Mouse (Mus musculus) spleen, postnatal 14 days (tissue): ENCODE data around the gene Msln.
A peak's percentile ranks its signal among the peaks of the same experiment; 100 is the strongest.
"Not testable (repeated sequence)": the region's sequence is repeated elsewhere in the genome, so short reads cannot be mapped to it uniquely, and the experiment has no call there.

ENCODE experiments used
- DNase-seq, 2 experiments: peaks; one replicate each; pipeline ENCODE4 v3.0.0; 2021 to 2022; ENCODE audit warnings: low spot score in 2 of 2

Msln gene

DNA sequence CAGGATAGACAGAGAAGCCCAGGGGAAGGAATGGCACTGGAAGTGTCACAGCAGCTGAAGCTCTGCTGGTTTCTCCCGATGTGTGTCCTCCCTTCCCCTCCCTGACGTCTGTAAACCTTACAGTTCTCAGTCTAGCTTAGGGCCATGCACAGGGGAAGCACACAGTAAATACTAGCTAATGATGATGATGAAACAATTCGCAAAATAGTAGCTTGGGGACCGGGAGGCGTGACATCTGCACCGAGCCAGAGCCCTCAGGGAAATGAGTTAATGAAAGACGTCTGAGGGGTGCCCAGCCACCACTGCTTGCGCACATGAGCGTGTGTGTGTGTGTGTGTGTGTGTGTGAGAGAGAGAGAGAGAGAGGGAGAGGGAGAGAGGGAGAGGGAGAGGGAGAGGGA is 15.2 kb upstream of the Msln start:
- DNase-seq = no peak

DNA sequence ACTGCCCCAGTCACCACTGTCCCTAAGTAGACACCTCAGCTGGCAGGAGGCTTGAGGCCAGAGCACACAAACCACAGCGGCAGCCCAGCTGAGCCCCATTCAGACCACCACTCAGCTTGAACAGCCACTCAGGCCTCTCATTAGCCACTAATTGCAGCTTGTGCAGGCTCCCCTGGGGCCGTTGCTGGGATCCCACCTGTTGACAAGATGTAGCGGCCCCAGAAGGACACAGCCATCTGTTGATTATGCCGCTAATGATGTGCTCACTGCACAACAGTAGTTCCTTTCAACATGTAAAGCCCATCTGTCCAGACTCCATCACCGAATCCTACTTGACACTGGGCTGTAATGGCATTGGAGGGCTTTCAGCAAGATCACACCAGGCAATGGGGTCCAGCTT is 11.7 kb upstream of the Msln start:
- DNase-seq = no peak

GRCm38 (mm10) chr17:25762591-25762990 is 8.4 kb upstream of the Msln start:
- no peak for DNase-seq

- DNase-seq = no peak
These were observed 7.4 kb upstream of the Msln start for GRCm38 (mm10) chr17:25761561-25761970.

DNA sequence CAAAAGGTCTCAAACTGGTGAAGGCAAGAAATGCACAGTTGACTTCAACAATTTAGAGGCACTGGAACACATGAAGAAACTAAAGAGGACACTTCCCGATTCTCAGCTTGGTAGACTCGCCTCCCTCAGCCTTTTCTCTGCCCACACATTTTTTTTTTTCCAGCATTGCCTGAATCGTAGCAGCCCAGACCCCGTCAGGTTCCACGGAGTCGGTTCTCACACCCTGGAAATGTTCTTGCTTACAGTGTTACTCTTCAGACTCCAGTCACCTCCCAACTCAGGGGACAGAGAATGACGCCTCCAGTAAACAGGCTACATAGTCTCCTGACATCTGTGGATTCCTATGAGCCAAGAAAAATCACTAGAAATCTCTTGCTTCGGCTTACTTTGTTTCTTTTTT is 6.0 kb upstream of the Msln start:
- DNase-seq = no peak

GRCm38 (mm10) chr17:25757691-25758090 is 3.5 kb upstream of the Msln start:
- DNase-seq = no peak

GRCm38 (mm10) chr17:25756378-25757242 is 2.4 kb upstream of the Msln start:
- no peak for DNase-seq

DNA sequence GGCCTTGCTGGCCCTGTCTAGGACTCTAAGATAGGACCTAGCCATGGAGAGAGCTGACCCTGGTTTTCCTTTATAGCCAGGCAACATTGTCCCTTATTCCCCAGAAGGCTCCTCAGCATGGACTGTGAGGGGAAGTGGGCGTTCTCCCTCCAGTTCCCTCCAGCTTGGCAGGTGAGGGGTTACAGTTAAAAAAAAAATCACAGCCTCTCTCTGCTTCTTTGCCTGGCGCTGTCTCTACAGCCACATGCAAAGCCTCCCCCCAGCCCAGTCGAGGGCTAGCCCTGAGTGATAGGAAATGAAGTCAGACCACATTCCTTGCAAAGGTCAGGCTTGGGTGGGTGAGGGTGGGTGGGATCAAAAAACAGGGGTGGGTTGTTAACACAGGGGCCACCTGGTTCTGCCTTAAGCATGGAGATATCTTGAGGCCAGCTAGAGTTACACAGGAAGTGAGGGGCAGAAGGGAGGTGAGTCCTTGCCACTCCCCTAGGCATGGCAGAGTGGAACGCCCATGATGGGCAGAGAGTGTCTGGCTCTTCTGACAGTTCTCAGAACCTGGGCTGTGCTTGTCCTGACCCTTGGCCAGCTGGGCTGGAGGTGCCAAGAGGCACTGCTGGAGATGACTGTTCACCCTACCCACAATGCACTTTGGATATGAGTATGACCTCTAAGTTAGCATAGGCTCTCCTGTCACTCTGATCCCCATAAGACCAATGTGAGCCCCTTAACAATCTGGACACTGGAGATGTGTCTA is 1.6 kb upstream of the Msln start:
- DNase-seq = no peak

DNA sequence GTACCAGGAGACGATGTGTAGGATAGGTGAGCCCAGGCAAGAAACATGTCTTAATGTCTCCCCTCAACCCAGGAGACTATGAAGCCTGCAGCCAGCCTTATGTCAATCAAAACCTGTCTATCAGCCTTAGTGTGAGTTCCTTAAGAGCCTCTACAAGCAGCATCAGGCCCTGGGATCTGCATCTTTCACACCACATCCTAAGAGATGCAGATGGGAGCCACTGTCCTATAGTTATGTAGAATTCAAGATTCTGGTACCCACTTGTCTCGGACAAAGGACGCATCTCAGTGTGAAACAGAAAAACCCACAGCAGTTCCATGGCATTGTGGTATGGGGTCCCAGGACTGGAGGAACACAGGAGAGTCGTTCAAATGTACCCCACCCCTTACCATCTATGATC is 908 bp upstream of the Msln start:
- no peak for DNase-seq

- DNase-seq = no peak
These were observed 2.7 kb downstream of the Msln start for GRCm38 (mm10) chr17:25751446-25751845.

DNA sequence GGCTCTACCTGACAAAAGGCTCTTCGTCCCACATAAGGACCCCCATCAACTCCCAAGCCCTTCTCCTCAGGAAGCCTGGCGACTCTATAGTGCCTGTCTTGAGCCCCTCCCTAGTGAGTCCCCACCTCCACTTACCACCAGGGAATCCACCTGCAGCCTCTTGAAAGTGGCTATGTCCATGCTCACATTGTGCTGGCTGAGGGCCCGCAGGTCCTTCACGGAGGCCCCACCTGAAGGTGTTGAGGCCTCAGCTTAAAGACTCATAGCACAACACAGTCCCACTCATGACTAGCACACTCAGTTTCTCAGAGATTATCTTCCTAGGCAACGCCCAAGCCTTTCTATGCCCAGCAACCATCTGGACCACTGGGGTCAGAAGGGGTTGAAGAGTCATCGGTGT is 4.9 kb downstream of the Msln start:
- DNase-seq = no peak

DNA sequence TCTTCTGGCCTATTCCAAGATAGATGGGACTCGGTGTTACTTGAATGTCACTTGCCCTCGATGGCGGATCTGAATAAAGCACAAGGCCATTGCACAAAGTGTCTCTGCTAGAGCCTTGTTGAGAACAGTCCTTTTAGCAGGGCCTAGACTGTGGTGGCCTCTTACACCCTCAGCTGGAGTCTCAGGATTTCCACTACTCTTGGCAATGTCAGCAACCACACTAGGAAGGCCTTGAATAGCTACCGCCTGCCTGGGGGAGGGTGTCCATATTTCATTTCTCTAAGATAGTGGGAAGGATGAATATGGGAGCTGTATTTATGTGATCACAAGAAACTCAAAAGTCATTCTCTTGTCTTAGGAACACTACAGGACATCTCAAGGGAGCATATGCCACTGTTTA is 5.9 kb downstream of the Msln start:
- no peak for DNase-seq

GRCm38 (mm10) chr17:25744311-25744710 is 9.9 kb downstream of the Msln start:
- no peak for DNase-seq

DNA sequence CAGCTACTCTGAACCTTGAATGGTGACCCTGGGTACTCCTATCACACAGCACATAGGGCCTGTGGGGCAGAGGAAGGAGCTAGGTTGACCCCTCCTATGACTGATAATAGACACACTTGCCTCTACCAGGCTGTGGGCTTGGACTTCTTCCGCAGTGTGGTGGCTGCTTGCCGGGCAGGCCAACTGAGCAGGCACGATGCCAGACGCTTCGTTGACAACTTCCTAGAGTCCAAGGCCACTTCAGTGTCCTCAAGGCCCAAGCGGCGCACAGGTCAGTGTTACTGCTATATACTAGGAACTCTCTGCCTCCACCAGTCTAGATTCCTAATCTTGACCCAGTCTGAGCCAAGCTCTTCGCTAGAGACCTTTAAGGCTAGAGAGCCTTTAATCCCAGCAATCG is 10.3 kb downstream of the Msln start:
- no peak for DNase-seq

- not testable (repeated sequence) for DNase-seq
These were observed 12.7 kb downstream of the Msln start for GRCm38 (mm10) chr17:25741471-25741870.

DNA sequence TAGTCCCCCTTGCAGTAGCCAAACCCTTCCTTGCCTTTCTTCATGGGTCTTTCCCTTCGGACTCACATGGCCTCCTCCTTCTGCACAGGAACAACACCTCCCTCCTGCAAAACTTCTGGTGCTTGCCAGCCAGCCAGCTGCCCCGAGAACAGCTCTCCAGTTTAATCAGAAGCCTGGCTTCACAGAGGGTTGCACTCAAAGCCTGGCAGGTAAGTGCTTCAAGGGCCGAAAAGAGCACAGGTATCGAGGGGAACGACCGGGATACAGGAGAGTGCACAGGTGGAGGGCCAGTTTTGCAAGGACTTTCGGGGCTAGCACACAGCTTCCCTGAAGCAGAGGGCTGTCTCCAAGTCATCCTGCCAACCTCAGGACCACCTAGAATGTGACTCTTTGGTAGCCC is 15.3 kb downstream of the Msln start:
- DNase-seq = no peak

GRCm38 (mm10) chr17:25735745-25736144 is 18.4 kb downstream of the Msln start, which contains the start of gene Mslnl:
TSS of gene Mslnl (plus strand) at chr17:25736042.
- no peak for DNase-seq

DNA sequence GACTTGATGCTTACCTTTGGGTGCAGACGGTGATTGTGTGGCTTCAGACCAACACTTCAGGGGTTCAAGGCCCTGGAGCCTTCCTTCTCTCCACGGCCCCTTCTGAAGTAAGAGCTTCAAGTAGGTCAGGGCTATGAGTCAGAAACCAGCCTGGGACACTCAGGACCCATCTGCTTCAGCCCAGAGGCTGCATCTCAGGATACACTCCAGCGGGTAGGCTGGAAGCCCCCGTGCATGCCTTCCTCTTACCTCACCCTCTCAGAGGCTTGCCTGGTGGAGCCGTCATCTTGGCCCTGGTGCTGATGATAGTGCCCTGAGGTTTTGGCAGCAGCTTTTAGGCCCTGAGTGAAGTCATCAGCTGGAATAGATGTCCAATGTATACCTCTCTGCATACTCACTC is 18.9 kb downstream of the Msln start:
- no peak for DNase-seq

DNA sequence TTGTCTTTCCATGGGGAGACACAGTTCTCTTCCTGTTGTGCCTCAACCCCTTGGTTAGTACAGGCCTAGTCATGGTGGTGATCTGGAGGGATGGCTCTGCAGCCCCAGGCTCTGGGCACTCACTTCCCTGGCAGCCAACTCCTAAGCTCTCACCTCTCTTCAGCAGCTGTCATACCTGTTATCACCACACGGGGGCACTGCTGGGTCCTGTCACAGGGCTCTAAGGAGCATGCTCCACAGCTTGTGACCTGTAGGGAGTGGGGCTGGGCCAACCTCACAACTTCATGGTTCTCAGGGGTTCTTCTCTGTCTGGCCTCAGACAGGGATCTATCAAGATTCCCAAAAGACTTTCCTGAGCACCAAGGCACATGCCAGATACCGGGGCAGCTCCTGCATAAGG is 22.1 kb downstream of the Msln start:
- peak; percentile 60 to 81 for DNase-seq

DNA sequence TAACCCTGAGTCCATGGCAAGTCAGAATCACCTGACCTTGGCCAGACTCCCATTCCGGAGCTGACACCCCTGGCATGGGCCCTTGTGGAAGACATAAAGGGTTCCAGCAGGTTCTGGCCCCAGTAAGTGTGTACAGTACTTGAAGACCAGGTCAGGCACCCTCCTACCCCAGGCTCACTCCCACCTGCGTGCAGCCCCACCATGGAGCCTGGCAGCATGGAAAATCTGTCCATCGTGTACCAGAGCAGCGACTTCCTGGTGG is 26.2 kb downstream of the Msln start:
- DNase-seq = no peak

DNA sequence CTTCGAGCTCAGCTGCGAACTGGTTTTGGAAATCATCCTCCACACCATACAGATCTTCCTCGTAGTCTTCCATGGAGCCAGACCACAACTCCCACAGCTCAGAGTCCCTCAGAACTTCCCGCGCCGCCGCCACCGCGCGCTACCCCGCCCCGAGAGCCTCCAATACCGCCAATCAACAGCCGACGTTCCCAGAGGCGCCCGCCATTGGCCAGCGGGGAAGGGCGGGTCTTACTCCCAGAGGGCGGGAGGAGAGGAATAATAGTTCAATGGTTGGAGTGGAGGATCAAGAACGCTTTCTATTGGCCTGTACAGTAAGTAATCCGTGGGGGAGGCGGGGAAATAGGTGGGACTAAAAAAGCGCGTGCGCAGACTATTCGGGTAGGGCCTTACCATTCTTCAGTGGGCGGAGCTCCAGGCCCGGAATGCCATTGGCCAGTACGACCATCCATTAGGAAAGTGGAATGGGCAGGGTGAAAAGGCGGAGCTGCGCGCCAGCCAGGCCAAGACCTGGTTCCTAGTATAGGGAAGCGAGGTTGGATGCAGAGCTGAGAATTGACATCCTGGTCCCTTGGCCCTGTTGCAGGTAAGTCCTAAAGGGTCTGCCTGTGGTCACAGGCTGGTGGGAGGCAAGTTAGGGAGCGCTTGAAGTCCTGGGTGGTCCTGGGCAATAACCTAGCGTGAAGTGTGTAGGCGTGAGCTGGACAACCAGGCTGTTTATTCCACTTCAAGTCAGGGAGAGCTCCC is 26.7 kb downstream of the Msln start, which contains the start of the genes Chtf18 and Rpusd1:
Chtf18 (minus strand) TSS at position 155 of the 744 bp plus-strand sequence.
Rpusd1 (plus strand) TSS at position 406 of the 744 bp plus-strand sequence.
- DNase-seq = peak; percentile 94 to 95

DNA sequence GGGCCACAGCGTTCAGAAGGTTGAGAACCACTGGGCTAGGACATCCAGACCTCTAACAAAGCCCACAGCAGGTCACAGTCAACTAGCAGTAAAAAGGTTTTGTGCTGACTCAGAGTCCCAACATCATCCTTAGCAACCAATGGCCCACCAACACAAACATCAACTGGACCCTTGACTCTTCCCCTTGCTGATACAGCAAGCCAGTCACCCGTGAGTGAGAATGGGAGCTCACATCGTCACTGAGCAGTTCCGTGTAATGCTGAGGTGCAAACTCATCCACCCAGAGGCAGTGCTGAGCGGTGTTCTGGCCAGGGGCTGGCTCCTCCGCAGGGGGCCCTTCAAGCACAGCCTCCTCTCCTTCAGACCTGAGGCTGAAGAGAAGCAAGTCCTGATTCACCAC is 28.9 kb downstream of the Msln start:
- DNase-seq = no peak
